Mouse (Mus musculus) left cerebral cortex, postnatal 25 days (tissue): ENCODE results near the gene Mrgprh. TPM values are rescaled to one million over a fixed set of nuclear protein-coding genes. Genes with fewer than 3 reads are reported as not detected.
"Not testable (repeated sequence)": the region's sequence is repeated elsewhere in the genome, so short reads cannot be mapped to it uniquely, and the experiment has no call there.

ENCODE experiments used
- DNase-seq, 2 experiments: peaks; one replicate each; pipeline ENCODE4 v3.0.0; 2022; ENCODE audit warnings: low spot score in 2 of 2, mixed read lengths in 1 of 2
- intact Hi-C: fragments of 180-260 bp; cut with DNase I; formaldehyde crosslinking; loops from one replicate; pipeline ENCODE4 v1.15.1; 2025
- total RNA-seq, 2 experiments: library from RNA; stranded (reverse); gene quantifications; 2 replicates each; pipeline ENCODE4 v1.2.3; 2021

The Mrgprh gene
- total RNA-seq, 2 experiments from 2014 or later: 0.37 TPM; not detected in 1

DNA sequence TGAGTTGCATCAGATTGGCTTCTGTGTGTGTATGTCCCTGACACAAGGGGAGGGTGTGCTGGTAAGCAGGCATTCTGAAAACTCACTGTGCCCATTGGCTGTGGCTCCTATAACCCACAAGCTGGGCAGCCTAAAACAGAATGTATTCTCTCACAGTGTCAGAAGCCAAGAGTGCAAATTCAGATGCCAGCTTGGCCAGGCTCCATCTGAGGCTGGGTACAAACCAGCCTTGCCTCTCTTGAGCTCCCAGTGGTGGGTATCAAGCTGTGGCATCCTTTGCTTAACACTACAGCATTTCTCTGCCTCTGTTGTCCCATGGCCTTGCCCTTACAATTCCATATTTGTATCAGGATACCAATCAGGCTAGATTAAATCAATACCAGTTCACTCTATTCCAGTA, 11.7 kb upstream of the Mrgprh start:
- intact Hi-C loops: no loop called here
- DNase-seq: no peak

GRCm38 (mm10) chr17:12865407-12865806, 10.4 kb upstream of the Mrgprh start:
- intact Hi-C loops: loop anchor here (5.0 kb wide), 1 partner anchor 448 kb away; no protein-coding TSS in a partner anchor

GRCm38 (mm10) chr17:12866853-12867252, 9.0 kb upstream of the Mrgprh start:
- DNase-seq: peak; percentile 60 to 93
- intact Hi-C loops: loop anchor here (5.0 kb wide), 1 partner anchor 450 kb away; no protein-coding TSS in a partner anchor

More at GRCm38 (mm10) chr17:12865407-12865806, 10.4 kb upstream of the Mrgprh start:
- DNase-seq: no peak

DNA sequence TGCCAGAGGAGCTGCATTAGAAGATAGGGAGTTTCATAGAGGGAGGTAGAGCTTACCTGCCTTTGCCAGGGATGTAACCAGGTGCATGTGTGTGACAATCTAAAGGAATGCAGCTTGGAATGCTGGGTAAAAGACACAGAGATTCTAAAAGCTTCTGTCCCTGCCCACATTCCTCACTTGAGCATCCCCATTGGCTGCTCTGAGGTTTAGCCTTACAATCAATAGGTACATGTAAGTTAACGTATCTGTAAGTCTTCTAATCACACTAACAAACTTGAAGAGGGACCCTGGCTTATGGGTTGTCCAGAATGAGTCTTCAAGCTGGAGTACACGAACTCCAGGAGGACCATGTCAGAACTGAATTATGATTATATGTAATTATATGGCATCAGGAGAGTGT, 7.8 kb upstream of the Mrgprh start, which contains the start of gene Mas1:
Gene Mas1, minus strand, starts transcription at position 101 of the 400 bp plus-strand sequence.
- intact Hi-C loops: loop anchor here (5.0 kb wide), 1 partner anchor 451 kb away; no protein-coding TSS in a partner anchor
- no peak for DNase-seq

DNA sequence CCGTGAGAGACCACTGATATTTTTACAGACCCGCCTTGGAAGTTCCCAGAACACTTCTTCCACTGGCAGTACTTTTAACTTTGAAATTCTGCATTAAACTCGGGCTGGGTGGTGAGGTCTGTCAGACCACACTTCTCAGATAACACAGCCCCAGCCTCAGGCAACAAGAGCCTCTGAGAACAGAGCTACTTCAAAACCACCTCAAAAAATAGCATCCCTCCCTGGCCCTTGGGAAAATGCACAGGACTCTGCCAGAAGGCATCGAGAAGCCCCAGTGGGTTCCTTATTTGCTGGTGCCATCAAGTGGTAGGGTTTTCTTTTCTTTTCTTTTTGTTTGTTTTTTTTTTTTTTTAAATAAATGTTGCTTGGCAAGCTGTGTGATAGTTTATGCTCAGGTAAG, 7.2 kb upstream of the Mrgprh start:
- DNase-seq: peak in 1 of 2 experiments; percentile 52
- intact Hi-C loops: loop anchor here (5.0 kb wide), 1 partner anchor 451 kb away; no protein-coding TSS in a partner anchor

DNA sequence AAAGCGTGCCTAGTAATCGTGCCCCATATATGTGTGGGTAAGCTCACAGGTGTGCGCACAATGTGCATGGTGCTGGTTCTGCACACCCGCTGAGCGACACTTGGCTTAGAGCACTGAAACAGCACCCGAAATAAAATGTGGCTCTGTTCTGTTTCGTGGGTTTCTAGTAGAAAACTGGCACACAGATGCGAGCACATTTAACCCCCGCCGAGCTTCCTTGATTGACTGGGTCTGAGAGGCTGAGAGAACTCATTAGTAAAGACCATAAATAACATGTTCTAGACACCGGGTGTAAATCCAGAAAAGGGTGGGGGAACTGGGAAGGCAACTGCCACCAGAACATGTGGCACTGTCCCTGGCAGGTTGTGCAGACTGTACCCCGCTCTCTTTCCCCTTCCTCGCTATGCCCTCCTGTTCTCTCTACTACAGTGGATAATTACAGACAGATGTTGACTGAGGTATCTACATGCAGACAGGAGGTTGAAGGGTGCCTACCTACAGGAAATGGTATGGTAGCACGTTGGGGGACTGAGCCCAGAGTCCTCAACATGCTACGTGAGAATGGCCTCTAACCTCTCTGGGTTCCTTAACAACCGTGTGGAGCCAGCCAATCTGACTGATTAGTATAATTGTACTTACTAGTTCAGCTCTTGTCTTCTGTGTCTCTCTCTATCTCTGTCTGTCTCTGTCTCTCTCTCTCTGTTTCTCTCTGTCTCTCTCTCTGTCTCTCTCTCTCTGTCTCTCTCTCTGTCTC, 3.4 kb upstream of the Mrgprh start:
- intact Hi-C loops: no loop called here
- peak; percentile 39 to 74 for DNase-seq

GRCm38 (mm10) chr17:12880178-12880577, 4.3 kb downstream of the Mrgprh start:
- peak; percentile 87 to 93 for DNase-seq
- intact Hi-C loops: loop anchor here (5.0 kb wide), 1 partner anchor 112 kb away; the partner anchor contains the start of gene Wtap

DNA sequence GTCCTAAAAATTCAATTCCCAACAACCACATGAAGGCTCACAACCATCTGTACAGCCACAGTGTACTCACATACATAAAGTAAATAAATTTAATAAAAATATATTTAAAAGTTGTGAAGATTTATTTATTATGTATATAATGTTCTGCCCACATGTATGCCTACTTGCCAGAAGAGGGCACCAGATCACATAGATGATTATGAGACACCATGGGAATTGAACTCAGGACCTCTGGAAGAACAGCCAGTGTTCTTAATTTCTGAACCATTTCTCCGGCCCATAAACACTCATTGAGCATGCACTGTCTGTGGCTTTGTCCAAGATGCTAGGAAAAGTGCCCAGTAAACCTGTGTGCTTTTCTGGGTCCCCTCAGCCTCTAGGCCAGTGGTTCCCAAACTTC, 5.4 kb downstream of the Mrgprh start:
- intact Hi-C loops: loop anchor here (5.0 kb wide), 1 partner anchor 111 kb away; the partner anchor contains the start of gene Wtap
- no peak for DNase-seq

DNA sequence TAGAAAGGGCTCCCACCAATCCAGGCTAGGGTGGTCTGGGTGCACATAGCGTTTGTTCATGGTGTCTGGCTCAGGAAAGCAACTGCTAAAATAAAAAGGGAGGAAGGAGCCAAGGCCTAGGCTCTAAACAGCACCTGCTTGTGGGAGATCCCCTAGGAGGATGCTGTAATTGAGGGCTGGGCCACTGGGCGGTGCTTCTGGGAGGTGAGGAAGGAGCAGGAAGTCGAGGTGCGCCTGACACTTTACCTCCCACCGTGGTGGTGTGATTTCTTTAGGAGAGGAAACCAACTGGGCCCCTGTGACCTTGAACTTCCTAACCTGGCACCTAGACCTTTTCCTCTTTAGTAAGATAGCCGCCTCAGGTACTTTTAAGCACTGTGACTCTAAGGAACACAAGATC, 10.8 kb downstream of the Mrgprh start:
- intact Hi-C loops: no loop called here
- DNase-seq: no peak

- intact Hi-C loops: no loop called here
- no peak for DNase-seq
Measured at GRCm38 (mm10) chr17:12887021-12887775, 11.4 kb downstream of the Mrgprh start.

GRCm38 (mm10) chr17:12891054-12891453, 15.2 kb downstream of the Mrgprh start:
- intact Hi-C loops: no loop called here
- no peak for DNase-seq

- no peak for DNase-seq
- intact Hi-C loops: no loop called here
Measured at GRCm38 (mm10) chr17:12892033-12892432, 16.2 kb downstream of the Mrgprh start.

- intact Hi-C loops: no loop called here
- no peak for DNase-seq
Measured at GRCm38 (mm10) chr17:12897674-12898073, 21.8 kb downstream of the Mrgprh start.

- intact Hi-C loops, DNase-seq: not testable (repeated sequence)
Measured at GRCm38 (mm10) chr17:12898607-12899006, 22.8 kb downstream of the Mrgprh start.

DNA sequence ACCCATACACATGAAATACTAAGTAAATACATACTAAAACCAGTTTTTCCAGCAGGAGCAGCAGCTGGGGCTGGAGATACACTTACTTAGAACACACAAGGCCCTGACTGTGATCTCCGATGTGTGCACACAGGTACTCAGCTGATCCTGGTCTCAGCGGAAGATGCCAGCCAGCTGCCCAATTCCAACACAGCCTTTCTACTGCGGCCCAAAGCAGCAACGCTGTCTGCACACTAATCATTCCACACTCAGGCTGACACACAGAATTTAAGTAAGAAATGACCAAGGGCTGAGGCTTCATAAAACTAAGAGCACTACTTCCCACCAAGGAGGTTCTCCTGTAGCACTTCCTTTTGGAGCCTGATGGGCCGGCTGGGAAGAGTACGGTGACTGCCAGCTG, 26.5 kb downstream of the Mrgprh start:
- intact Hi-C loops: no loop called here
- DNase-seq: no peak

DNA sequence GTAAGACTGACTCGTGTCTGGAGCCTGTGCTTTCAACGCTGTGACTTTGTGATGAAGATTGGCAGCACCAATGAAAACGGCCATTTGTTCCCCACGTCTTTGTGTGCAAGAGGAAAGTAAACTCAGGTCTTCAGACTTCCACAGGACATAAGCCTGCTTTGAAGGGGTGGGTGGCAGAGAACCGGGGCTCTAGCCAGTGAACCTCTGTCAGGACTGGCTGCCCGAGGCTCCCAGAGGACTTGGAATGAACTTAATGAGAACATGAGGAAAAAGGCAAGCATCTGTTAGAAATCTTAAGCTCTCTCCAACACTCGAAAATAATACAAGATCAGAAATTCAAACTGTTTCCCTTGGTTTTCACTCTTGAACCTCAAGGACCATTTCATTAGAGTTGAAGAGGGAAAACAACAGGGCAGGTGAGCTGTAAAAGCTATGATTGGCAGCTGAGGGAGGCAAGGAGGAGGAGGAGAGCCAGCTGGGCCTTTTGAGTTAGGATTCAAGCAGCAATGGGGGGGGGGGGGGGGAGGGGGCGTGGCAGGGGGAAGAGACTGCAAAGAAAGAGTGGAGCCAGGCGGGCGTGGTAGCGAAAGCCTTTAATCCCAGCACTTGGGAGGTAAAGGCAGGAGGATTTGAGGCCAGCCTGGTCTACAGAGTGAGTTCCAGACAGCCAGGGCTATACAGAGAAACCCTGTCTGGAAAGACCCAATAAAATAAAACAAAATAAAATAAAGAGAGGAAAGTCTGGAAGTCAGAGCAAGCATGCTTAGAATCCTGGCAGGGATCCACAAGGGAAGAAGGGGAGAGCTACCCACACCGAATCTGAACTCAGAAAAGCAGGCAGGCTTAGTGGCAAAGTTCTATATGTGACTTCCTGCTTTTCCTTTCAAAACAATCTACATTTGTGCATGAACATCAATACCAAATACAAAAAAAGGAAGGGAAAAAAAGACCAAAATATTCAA, 27.8 kb downstream of the Mrgprh start:
- intact Hi-C loops: no loop called here
- DNase-seq: no peak

GRCm38 (mm10) chr17:12904349-12904748, 28.5 kb downstream of the Mrgprh start:
- intact Hi-C loops: no loop called here
- DNase-seq: no peak

DNA sequence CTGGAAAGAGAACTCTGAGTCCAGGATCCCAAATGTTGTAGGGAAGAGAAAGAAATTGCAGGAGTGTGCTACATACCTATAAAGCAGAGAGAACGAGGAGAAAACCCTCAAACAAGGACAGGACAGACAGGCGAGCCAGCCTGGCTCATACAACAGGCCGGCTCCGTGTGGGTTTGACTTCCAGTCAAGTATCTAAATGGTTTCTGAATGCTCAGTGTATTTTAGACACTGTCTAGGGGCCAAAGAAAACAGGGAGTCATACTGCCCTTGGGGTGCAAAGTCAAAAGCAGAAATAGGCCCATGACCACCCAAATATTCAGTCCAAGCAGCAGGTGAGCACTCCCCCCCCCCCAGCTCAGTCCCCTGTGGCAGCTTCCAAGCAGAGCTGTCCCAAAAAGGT, 30.0 kb downstream of the Mrgprh start:
- no peak for DNase-seq
- intact Hi-C loops: no loop called here

GRCm38 (mm10) chr17:12906436-12906835, 30.6 kb downstream of the Mrgprh start:
- intact Hi-C loops: no loop called here

More at GRCm38 (mm10) chr17:12906436-12906835, 30.6 kb downstream of the Mrgprh start:
- peak in 1 of 2 experiments; percentile 45 for DNase-seq
